Mouse (Mus musculus) kidney, adult 2 months (tissue): ENCODE data around the gene Lman2.

ENCODE experiments used
- CTCF ChIP-seq: fragments of 200-500 bp; conservative IDR thresholded peaks from 2 replicates; pipeline ENCODE4 v1.5.1; 2011; ENCODE audit warnings: low read depth, mild to moderate bottlenecking, control low read depth, low read length, moderate library complexity, mixed read lengths; ENCODE audit not compliant: insufficient read depth, insufficient read length
- POLR2A ChIP-seq: fragments of 200-500 bp; IDR thresholded peaks from one replicate; pipeline ENCODE4 v1.6.1; 2011; ENCODE audit warnings: low read depth, low read length, control low read depth

GRCm38 (mm10) chr13:55381790-55382189 is 19.2 kb upstream of the Lman2 start:
- TF ChIP-seq POLR2A: no peak
- no peak for TF ChIP-seq CTCF
